Mouse (Mus musculus) midbrain, embryonic 14.5 days (tissue): ENCODE results near the gene BC025920. TPM values are rescaled to one million over a fixed set of nuclear protein-coding genes. Genes with fewer than 3 reads are reported as not detected.

Source experiments
- ATAC-seq: fragments of 200-750 bp; cut with Nextera tagmentation; 2 replicates; pipeline ENCODE4 v1.8.0; 2017; ENCODE audit warnings: moderate number of reproducible peaks, moderate library complexity; ENCODE audit not compliant: low FRiP score, low TSS enrichment
- DNase-seq: peaks from one replicate; pipeline ENCODE4 v3.0.0-alpha.2; 2015
- H3K27ac ChIP-seq: fragments of 300-500 bp; sonication (generic); replicated peaks from 2 replicates; pipeline ENCODE4 v1.5.1; 2014; ENCODE audit warnings: mild to moderate bottlenecking, low read depth, low read length, moderate library complexity
- H3K27me3 ChIP-seq: fragments of 300-500 bp; sonication (generic); 2 replicates; pipeline ENCODE4 v1.6.1; 2014; ENCODE audit warnings: low read length, control low read depth, mixed read lengths; ENCODE audit not compliant: control insufficient read depth, insufficient read depth
- H3K36me3 ChIP-seq: fragments of 300-500 bp; sonication (generic); 2 replicates; pipeline ENCODE4 v1.6.1; 2014; ENCODE audit warnings: low read length, control low read depth; ENCODE audit not compliant: control insufficient read depth, insufficient read depth
- H3K4me1 ChIP-seq: fragments of 300-500 bp; sonication (generic); 2 replicates; pipeline ENCODE4 v1.6.1; 2014; ENCODE audit warnings: mild to moderate bottlenecking, antibody characterized with exemption, low read length, control low read depth; ENCODE audit not compliant: control insufficient read depth, insufficient read depth
- H3K4me2 ChIP-seq: fragments of 300-500 bp; sonication (generic); 2 replicates; pipeline ENCODE4 v1.6.1; 2014; ENCODE audit warnings: mild to moderate bottlenecking, low read length, moderate library complexity
- H3K4me3 ChIP-seq: fragments of 300-500 bp; sonication (generic); replicated peaks from 2 replicates; pipeline ENCODE4 v1.5.1; 2014; ENCODE audit warnings: low read depth, low read length
- H3K9ac ChIP-seq: fragments of 300-500 bp; sonication (generic); replicated peaks from 2 replicates; pipeline ENCODE4 v1.6.1; 2014; ENCODE audit warnings: mild to moderate bottlenecking, low read length, moderate library complexity
- H3K9me3 ChIP-seq: fragments of 300-500 bp; sonication (generic); 2 replicates; pipeline ENCODE4 v1.6.1; 2016; ENCODE audit warnings: low read length, control low read depth, mixed read lengths; ENCODE audit not compliant: control insufficient read depth
- WGBS: fragments of 180-500 bp; shearing (Covaris S2); extraction: QIAGEN DNeasy Blood & Tissue Kit; methylation state at CpG from one replicate; pipeline ENCODE4 v1.1.7; 2014; 5-methylcytosine and 5-hydroxymethylcytosine counted together
- polyA plus RNA-seq: library from polyadenylated mRNA; unstranded; fragments of >200 nt; fragmentation: Nextera tagmentation; extraction: Ambion mirVana; gene quantifications from 2 replicates; pipeline ENCODE4 v1.2.1, GENCODE M21; 2014

The BC025920 gene
- polyA plus RNA-seq, 1 experiment from 2014 or later, result 0.74 TPM

- Histone ChIP-seq H3K9me3 (no peaks in the 10 kb centered on the region), H3K9ac (no peak overlapping the region), H3K27ac (no peak overlapping the region), H3K4me2 (peak overlapping the region; percentile 71), H3K27me3 (peaks cover 6% of the 10 kb centered on the region; the same call in 1 of the 2 replicates), H3K36me3 (no peaks in the 10 kb centered on the region), H3K4me1 (peaks cover 28% of the 10 kb centered on the region), H3K4me3 (no peak overlapping the region)
- ATAC-seq (no peak), DNase-seq (no peak)
- WGBS, result 78% methylated on average over 12 of the region's 12 CpGs
These were observed 1.8 kb upstream of the BC025920 start for GRCm38 (mm10) chr10:81604019-81604967.

- H3K27me3 ChIP-seq, result peaks cover 6% of the 10 kb centered on the region; the same call in 1 of the 2 replicates
- 20% methylated on average over 29 of the region's 29 CpGs for WGBS
These were observed 953 bp upstream of the BC025920 start for GRCm38 (mm10) chr10:81604968-81605665.

GRCm38 (mm10) chr10:81605666-81605973, 450 bp upstream of the BC025920 start:
- peak; percentile 4; the same call in 1 of the 2 replicates for ATAC-seq
- peak overlapping the region; percentile 49 for H3K4me3 ChIP-seq
- DNase-seq, result no peak

More at GRCm38 (mm10) chr10:81604968-81605665, 953 bp upstream of the BC025920 start:
- ATAC-seq, result peak; percentile 19
- Histone ChIP-seq H3K4me1 (peaks cover 28% of the 10 kb centered on the region), H3K36me3 (no peaks in the 10 kb centered on the region), H3K27ac (peak overlapping the region; percentile 92), H3K9me3 (no peaks in the 10 kb centered on the region), H3K9ac (peak overlapping the region; percentile 53), H3K4me2 (peak overlapping the region; percentile 71), H3K4me3 (peak overlapping the region; percentile 49)
- peak; percentile 96 for DNase-seq

GRCm38 (mm10) chr10:81608308-81608707, 2.2 kb downstream of the BC025920 start:
- no peaks in the 10 kb centered on the region for H3K27me3 ChIP-seq
- 95% methylated on average over 1 of the region's 1 CpGs for WGBS
- H3K36me3 ChIP-seq, result no peaks in the 10 kb centered on the region
- no peak overlapping the region for H3K4me2 ChIP-seq
- H3K9me3 ChIP-seq, result no peaks in the 10 kb centered on the region
- H3K4me1 ChIP-seq, result peaks cover 12% of the 10 kb centered on the region; the same call in 1 of the 2 replicates
- no peak overlapping the region for H3K27ac ChIP-seq
- no peak for DNase-seq
- no peak for ATAC-seq
- H3K4me3 ChIP-seq, result no peak overlapping the region
- no peak overlapping the region for H3K9ac ChIP-seq

More at GRCm38 (mm10) chr10:81605666-81605973, 450 bp upstream of the BC025920 start:
- H3K27ac ChIP-seq, result peak overlapping the region; percentile 92
- H3K4me2 ChIP-seq, result peak overlapping the region; percentile 71
- H3K36me3 ChIP-seq, result no peaks in the 10 kb centered on the region
- peaks cover 6% of the 10 kb centered on the region; the same call in 1 of the 2 replicates for H3K27me3 ChIP-seq
- H3K9ac ChIP-seq, result peak overlapping the region; percentile 53
- 3% methylated on average over 14 of the region's 14 CpGs for WGBS
- peaks cover 27% of the 10 kb centered on the region for H3K4me1 ChIP-seq
- H3K9me3 ChIP-seq, result no peaks in the 10 kb centered on the region

GRCm38 (mm10) chr10:81612779-81613178, 6.7 kb downstream of the BC025920 start:
- no peaks in the 10 kb centered on the region for H3K36me3 ChIP-seq
- no peak overlapping the region for H3K4me2 ChIP-seq
- ATAC-seq (no peak), DNase-seq (no peak)
- no peak overlapping the region for H3K4me3 ChIP-seq
- no peaks in the 10 kb centered on the region for H3K9me3 ChIP-seq
- 78% methylated on average over 3 of the region's 3 CpGs for WGBS
- no peak overlapping the region for H3K9ac ChIP-seq
- no peak overlapping the region for H3K27ac ChIP-seq
- no peaks in the 10 kb centered on the region for H3K4me1 ChIP-seq
- no peaks in the 10 kb centered on the region for H3K27me3 ChIP-seq

GRCm38 (mm10) chr10:81615486-81615885, 9.4 kb downstream of the BC025920 start:
- no peaks in the 10 kb centered on the region for H3K27me3 ChIP-seq
- no peaks in the 10 kb centered on the region for H3K9me3 ChIP-seq
- WGBS, result 75% methylated on average over 6 of the region's 6 CpGs
- ATAC-seq, result no peak
- no peak overlapping the region for H3K4me3 ChIP-seq
- H3K4me2 ChIP-seq, result no peak overlapping the region
- H3K36me3 ChIP-seq, result no peaks in the 10 kb centered on the region
- no peaks in the 10 kb centered on the region for H3K4me1 ChIP-seq
- H3K9ac ChIP-seq, result no peak overlapping the region
- H3K27ac ChIP-seq, result no peak overlapping the region
- DNase-seq, result no peak

GRCm38 (mm10) chr10:81619976-81620375, 13.9 kb downstream of the BC025920 start:
- H3K36me3 ChIP-seq, result peaks cover 38% of the 10 kb centered on the region
- no peak overlapping the region for H3K4me2 ChIP-seq
- H3K9me3 ChIP-seq, result no peaks in the 10 kb centered on the region
- no peak overlapping the region for H3K27ac ChIP-seq
- no peak overlapping the region for H3K9ac ChIP-seq
- DNase-seq, result no peak
- H3K4me3 ChIP-seq, result no peak overlapping the region
- H3K27me3 ChIP-seq, result no peaks in the 10 kb centered on the region
- 95% methylated on average over 5 of the region's 5 CpGs for WGBS
- ATAC-seq, result no peak
- no peaks in the 10 kb centered on the region for H3K4me1 ChIP-seq

GRCm38 (mm10) chr10:81620786-81621185, 14.7 kb downstream of the BC025920 start:
- no peak for ATAC-seq
- WGBS, result 62% methylated on average over 9 of the region's 9 CpGs
- no peak overlapping the region for H3K4me3 ChIP-seq

More at GRCm38 (mm10) chr10:81620786-81621185, 14.7 kb downstream of the BC025920 start:
- no peak for DNase-seq
- Histone ChIP-seq H3K4me2 (no peak overlapping the region), H3K4me1 (no peaks in the 10 kb centered on the region), H3K9ac (no peak overlapping the region), H3K36me3 (peaks cover 46% of the 10 kb centered on the region), H3K9me3 (no peaks in the 10 kb centered on the region), H3K27me3 (no peaks in the 10 kb centered on the region), H3K27ac (no peak overlapping the region)
